Mouse (Mus musculus): ENCODE measurements around the gene Specc1l.

GRCm38 (mm10) chr10:75230572-75230971, 18.7 kb downstream of the Specc1l start:
- TF ChIP-seq CTCF (IDR thresholded peaks at IDR 0.05; ENCODE audit: control insufficient read depth, insufficient read depth, insufficient replicate concordance, low read depth, low read length) (no peak), POLR2A (IDR thresholded peaks at IDR 0.05; ENCODE audit: control insufficient read depth, low read depth, low read length) (no peak)

Measured in testis, adult 2 months (tissue).